Mouse (Mus musculus) skeletal muscle tissue, adult 2 months (tissue): ENCODE data around the gene Avpr2.

Source experiments
- DNase-seq: peaks from one replicate; pipeline ENCODE4 v3.0.0-alpha.2; 2012; ENCODE audit warnings: low read depth, low spot score

Avpr2 gene

DNA sequence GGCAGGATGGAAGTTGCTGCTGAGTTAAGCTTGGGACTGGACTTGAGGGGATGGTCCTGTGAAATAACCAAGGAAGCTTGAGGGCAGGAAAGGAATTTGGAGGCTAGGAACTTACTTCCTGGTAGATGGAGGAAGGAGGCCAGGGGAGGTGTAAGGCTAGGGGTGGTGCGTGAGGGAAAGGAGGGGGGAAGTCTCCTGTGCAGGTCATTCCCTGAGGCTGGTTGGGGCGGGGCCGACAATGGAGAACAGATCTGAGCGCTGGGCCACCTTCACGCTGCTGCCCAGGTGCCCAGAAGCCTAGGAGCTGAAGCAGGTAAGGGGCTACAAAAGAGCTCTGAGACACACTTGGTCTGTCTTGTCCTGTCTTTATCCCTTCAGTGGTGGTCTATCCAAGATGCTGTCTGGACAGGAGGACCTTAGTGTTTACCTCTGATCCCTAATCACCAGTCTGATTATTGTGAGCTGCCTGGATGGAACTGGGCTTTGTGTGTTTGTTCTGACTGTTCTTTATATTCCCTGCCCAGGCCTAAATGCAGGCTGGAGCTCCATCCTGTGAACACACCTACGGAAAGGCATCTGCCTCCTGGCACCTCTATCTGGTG, at the start of gene Avpr2:
Gene Avpr2, plus strand, starts transcription at position 552 of the 602 bp plus-strand sequence.
- DNase-seq: no peak

DNA sequence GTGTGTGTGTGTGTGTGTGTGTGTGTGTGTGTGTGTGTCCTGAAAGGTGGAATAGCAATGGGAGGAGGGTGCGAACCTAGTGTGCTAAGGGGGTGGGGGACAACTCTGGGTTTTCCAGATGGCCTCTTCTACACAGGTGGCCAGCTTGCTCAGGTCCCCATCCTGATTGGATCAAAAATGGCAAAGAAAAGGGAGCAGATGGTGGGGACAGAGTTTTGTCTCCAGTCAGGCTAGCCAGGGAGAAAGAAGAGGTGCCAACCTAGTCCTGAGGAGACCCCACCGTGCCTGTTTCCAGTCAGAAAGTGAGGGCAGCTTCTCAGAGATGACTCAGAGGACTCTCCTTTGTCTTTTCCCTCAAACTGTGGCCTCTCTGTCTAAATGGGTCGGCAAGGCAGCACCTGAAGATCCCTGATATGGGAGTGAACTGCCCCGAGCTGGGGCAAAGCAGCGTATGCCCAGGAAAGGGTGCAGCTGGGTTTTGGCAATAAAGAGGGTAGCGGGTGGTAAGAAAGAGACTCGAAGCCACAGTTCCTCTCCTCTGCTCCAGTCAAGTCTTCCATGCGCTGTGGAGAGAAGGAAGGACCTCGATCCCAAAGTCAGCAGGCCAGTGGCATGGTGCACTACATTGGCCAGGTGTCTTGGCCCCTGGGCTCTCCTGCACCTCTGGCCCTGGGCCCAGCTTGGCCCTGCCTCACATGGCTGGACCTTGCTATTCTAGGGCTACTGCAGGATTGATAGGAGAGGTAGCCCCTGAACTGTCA, 37.4 kb upstream of the Avpr2 start:
- no peak for DNase-seq

DNA sequence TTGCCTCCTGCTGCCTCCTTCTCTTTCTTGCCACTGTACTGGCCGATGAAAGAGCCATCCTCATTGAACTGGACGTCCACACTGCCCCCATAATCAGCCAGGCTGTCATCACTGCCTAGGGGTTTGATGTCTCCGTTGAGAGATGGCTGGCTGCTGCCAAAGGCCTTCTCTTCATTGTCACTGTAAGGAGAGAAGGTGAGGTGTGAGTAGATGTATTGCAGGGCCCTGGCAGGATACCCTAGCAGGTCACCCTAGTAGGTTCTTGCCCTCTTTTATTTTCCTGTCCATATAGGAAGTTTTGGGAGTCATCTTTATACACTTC, 36.9 kb upstream of the Avpr2 start:
- no peak for DNase-seq

DNA sequence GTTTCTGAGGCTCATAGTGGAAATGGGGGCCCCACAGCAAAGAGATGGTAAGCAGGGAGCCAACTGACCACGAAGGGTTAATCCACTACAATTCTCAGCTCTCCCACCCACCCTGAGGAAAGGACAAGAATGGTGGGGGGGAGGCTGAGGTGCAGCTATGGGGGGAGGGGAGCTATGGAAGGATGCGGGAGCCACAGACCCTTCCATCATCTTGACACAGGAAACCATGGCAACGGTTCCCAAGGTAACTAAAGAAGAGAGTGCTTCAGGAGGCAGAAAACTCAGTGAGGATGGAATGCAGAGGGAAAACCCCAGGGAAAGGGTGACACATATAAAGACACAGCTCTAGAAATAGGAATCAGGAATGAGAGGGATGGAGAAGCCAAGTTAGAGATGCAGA, 27.2 kb upstream of the Avpr2 start:
- no peak for DNase-seq

DNA sequence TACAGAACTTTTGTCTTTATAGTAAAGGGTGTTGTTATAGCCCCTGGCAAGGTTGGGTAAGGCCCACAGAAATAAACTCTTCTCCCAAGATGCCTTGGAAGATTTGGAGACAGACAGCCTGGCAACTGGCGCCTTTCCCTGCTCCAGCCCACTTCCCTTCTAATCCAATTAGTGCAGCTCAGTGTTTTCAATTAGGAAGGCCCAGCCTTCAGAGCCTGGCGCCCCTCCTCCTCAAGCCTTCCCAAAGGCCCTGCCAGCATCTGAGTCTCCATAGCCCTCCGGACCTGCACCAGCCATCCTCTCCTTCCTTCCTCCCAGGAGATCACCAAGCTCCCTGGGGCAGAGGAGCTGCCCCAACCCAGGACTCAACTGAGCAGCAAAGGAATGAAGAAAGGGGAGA, 24.6 kb upstream of the Avpr2 start:
- no peak for DNase-seq

DNA sequence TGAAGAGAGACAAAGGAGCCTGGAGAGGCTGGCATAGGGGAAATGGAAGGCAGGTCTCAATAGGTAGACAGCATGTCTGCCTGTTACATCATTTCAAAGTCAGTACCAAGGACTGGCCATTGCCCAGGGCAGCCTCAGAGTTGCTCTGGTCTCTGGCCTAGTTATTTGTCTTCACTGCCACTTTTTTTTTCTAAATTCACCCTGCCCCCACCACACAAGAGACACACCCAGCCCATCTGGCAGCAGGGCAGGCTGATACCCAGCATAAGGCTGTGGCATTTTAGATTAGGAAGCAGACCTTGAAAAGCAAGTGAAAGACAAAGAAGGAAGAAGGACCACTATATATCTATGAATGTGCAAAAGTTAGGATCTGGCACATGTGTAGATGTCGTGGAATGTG, 24.1 kb upstream of the Avpr2 start:
- no peak for DNase-seq

DNA sequence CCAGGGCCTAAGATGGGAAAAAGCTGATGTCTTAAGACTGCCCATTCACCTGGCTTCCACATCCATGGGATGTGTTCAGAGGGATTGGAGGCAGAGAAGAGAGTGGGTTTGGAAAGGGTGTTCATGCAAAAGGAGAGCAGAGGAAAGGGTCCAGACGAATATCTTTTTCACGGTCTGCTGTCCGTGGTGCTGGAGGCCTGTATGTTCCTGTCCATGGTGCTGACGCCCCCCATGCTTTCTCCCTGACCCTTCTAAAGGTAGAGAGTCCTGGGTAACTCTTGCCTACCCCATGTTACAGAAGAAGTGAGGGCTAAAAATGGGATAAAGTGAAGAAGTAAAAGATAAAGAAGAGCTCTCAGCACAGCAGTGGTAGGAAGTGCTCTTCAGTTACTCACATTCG, 22.6 kb upstream of the Avpr2 start:
- no peak for DNase-seq

DNA sequence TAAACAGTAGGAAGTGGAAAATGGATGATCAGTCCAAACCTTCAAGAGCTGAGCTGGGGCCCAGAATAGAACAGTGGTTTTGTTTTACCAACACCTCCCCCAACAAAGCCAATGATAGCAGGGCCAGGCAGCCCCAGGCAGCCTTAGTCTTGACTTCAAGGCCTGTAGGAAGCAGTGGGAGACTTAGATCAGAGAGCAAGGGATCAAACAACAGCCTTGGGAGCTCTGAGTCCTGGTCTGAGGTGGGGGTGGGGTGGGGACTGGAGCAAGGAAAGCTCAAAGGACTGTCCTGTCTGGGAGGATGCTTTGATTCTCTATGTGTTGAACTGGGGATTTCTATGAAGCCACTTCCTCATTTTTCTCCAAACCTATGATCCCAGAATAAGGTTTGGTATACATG, 20.4 kb upstream of the Avpr2 start:
- no peak for DNase-seq

DNA sequence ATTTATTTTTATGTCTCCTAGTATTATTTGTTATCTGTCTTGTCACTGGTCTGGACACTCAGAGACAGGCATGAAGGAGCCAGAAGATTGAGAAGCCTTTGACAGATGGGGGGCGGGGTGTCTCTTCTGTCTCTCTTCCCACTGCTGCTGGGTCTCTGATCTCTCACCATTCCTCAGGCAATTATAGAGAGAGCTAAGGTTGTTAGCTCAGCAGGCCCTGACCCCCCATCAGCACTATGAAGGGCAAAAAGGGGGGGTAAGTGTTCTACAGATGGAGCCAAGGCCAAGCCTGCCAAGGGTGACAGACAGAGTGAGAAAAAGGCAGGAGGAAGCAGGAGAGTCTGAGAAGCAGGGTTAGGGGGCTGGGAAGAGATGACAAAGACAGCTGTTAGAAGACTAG, 19.9 kb upstream of the Avpr2 start:
- DNase-seq: no peak

DNA sequence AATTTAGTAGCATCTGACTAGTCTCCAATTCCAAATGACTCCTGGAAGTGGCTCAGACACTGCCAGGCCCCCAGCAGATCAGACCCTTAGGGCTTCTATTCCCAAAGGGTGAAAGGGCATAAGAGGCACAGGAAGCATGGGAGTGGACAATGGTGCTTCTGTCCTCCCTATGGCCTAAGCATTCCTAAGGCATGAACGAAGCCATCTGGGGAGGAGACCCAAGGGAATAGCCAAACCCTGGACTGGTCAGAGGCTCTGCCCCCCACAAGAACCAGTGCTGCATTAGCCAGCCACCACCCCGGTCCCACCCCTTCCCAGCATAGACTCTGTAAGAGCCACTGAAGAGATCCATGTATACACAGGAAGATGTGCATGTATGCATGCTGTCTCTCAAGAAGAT, 16.0 kb upstream of the Avpr2 start:
- no peak for DNase-seq

DNA sequence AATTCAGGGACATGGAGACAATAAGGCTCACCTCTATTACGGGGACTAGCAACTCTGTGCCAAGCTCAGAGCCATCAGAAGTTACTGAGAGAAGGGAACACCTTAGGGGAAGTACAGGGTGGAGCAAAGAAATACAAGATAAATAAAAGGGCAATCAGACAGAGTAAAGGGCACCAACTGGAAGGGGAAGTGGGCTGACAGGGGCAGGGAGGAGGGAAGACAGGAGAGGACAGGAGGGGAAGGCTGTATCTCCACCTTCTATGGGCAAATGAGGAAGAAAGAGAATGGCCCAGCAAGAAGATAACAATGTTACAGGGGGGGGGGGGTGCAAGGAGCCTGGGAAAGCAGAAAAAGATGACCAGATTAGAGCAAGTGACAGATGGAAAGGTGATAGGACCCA, 14.9 kb upstream of the Avpr2 start:
- DNase-seq: no peak

DNA sequence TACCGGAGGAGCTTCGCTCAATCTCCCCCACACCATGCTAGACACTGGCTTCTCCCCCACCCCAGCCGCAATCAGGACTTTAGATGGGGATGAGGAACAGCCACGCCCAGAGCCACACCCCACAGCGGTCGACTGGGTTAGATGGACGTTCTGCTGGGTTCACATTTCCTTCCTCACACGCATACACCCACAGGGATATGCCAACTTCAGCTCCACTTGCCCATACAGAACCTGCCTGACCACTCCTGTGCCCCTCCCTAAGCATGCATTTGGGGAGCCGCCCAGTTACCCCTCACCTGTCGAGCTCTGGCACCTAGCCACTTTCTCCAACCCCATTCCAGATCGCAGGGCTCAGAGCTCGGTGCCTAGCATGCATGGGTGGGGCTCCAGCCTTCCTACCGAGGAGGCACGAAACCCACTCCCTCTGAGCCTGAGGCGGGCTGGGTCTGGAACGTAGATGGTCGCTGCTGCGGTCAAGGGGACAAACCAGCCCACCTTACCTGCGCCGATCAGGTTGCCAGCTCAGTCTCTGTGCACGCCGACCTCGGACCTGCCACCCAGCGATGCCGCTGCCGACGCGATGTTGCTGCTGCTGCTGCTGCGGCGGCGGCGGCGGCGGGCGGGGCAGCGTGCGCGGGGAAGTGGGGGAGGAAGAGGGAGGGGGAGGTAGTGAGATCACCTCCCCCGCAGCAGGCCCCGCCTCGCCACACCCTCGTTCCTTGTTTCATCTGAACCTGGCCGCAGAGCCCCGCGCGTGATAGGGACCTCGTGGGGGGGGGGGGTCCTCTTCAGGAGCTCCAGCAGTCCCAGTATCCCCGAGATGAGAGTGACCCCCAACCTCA, 11.5 kb upstream of the Avpr2 start:
- DNase-seq: no peak

DNA sequence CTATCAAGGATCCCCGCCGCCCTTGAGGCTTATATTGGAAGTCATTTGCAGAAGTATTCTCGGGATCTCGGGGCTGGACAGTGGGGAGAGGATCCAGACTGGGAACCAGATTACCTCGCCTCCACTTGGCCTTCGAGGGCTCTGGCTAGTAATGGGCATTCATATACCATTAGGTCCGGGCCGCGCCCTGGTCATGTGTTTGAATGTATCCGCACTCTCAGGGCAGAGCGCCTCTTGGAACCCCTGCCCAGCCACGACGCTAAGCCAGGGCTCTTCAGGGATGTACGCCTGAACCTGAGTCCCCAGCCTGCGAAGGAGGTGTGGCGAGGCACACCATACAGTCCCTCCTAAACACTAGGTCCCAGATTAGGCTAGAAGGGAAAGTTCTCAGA, 10.9 kb upstream of the Avpr2 start:
- no peak for DNase-seq

DNA sequence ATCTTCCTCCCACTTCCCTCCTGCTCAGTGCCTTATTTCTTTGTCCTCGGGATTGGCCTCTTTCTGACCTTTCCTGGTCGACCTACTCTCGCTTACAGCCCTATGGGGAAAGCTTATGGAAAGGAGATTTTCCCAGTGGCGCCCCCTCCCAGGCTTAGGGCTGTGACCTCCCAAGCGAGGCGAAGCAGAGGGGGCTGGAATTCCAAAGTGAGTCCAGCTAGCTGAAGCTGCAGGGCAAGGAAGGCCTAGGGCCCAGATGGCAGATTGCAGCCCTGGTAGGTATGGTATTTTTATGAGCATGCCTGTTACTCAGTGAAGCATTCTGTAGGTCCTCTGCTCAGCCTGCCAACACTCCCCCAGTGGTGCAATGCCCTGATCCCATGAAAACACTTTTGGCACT, 10.4 kb upstream of the Avpr2 start:
- DNase-seq: no peak

DNA sequence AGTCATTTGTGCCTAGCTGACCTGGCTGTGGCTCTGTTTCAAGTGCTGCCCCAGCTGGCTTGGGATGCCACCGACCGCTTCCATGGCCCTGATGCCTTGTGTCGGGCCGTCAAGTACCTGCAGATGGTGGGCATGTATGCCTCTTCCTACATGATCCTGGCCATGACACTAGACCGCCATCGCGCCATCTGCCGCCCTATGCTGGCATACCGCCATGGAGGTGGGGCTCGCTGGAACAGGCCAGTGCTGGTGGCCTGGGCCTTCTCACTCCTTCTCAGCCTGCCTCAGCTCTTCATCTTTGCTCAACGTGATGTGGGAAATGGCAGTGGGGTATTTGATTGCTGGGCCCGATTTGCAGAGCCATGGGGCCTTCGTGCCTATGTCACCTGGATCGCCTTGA, 931 bp downstream of the Avpr2 start:
- no peak for DNase-seq

DNA sequence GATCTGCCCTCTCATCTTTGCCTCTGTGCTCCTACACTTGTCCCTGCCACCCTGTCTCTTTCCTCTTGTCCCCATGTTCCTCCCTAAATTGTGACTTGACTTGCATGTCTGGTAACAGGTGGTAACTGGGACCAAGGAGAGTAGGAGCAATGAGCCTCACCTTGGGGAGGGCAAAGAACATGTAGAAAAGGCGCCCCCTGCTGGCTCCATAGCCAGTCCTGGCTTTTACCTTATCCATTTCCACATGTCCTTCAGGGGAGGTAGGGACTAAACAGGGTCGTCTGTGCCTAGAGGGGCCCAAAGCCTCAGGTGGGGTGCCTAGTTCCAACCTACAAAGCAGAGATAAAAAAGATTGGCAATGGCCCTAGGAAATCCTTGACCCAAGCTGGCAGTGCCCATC, 3.8 kb downstream of the Avpr2 start, which contains the start of gene L1cam:
Gene L1cam, minus strand, starts transcription at position 387 of the 400 bp plus-strand sequence.
- no peak for DNase-seq

DNA sequence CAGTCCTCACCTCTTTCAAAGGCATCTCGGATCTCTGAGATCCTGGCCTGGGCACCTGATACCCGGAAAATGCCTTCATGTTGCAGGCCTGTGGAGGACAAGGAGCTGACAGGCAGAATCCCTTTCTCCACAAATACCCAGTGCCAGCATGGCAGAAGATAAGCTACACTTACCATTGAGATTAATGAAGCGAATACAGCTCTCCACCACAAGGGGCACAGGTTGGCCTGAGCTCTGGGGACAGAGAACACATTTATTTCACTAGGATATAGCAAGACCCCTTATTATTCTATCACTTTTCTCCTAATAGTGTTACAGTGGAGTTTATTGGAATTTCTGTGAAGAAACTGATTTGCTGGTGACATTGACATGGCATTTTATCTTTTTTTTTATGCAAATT, 6.1 kb downstream of the Avpr2 start:
- no peak for DNase-seq

DNA sequence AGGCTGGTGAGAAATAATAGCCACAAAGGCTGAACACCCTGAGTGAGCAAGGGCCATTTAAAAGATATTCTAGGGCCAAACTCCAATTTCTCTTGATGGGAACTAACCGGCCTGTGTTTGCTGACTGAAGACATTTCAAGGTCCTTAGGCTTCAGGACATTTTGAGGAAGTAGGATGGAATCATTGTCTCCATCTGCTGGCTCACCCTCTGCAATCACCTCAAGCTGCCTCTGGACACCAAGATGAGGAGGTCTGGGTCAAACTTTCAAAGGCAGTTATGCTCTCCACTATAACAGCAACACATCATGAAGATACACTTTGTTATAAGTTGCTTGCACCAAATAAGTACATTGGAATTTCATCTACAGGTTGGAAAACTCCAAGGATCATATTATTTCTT, 18.1 kb downstream of the Avpr2 start:
- DNase-seq: no peak

DNA sequence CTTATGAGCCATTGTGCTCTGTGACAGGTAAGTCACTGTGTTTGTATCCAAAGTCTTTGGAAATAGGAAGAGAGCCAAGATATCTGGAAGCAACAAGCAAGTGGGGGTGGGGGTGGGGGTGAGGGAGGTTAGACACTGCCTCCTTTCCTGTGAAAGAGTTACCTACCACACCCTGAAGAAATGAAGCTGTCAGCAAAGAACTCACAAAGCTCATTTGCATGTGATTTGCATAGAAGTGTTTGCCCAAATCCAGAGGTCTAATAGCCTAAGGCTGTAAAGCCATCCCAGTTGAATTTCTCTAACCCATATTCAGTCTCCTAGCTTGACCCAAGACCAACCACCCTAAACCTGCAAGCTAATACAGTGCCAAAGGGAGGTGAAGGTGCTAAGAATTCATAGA, 18.5 kb downstream of the Avpr2 start:
- DNase-seq: no peak

DNA sequence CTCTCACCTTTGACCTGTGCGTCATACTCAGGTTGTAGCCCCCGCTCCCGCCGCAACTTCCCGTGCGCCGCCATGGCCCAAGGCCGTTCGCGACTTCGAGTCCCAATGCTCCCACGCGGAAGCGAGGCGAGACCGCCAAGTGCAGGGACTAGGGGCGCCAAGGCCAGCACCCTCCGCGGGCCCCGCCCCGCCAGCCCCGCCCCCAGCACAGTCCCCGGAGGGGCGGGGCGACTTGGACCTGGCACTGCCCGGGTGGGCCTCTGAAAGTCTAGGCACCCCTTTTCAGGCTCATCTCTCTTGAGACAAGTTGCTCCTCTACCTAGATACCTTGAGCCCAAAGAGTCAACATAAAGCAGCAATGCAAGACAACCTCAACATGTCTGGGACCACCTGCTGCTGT, 19.3 kb downstream of the Avpr2 start:
- no peak for DNase-seq

DNA sequence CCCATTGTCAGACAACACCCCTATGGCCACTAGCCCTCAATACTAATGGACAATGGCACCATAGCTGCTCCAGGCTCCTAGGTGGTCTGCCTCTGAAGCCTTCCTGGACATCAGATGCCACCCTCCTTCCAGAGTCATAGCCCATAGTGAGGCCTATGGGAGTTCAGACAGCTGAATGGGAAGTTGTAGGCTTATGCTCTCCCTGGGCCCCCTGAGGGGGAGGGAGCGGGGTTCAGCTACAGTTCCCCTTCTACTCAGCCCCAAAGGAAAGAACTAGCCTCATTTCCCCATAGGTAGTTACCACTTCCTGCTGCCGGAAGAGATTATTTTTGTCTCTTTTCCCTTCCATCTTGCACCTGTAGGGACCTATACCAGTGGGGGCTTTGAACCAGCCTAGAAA, 19.7 kb downstream of the Avpr2 start:
- DNase-seq: no peak

DNA sequence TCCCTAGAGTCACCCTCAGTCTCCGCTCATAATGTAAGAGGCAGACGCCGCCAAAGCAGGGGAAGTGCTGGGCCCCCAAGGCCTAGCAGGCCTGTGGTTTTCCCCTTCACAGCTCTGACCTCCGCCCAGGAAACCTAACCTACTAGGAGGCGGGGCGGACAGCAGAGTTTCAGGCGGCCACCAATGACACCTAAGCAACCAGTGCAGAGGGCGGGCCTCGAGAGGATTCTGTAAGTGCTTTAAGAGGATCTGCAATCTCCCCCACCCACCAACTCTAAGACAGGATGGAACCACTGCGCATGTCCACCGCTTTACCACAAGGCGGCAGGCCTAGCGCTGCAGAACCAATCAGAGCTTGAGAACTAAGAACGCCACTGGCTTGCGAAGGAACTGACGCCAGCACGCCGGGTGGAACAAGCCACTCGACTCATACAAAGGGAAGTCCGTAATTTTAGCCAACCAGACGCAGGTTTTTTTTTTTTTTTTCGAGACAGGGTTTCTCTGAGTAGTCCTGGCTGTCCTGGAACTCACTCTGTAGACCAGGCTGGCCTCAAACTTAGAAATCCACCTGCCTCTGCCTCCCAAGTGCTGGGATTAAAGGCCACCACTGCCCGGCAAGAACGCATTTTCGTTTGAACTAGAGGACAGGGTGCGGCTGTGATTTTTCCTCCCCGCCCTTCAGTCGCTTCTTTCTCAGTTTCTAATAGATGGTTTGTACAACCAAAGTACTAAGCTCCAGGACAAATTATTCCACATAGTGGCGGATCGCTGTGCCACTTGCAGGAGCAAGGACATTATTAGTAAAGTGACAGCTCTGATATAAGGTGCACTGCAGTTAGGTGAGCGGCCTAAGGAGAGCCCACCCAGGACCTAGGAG, 23.2 kb downstream of the Avpr2 start:
- DNase-seq: peak; percentile 98
